Mouse (Mus musculus): Measurements from ENCODE around the gene Tfcp2. TPM values are rescaled to one million over a fixed set of nuclear protein-coding genes. Genes with fewer than 3 reads are reported as not detected.

Gene Tfcp2
- polyA plus RNA-seq, 1 experiment from 2014 or later = 35.4 TPM

DNA sequence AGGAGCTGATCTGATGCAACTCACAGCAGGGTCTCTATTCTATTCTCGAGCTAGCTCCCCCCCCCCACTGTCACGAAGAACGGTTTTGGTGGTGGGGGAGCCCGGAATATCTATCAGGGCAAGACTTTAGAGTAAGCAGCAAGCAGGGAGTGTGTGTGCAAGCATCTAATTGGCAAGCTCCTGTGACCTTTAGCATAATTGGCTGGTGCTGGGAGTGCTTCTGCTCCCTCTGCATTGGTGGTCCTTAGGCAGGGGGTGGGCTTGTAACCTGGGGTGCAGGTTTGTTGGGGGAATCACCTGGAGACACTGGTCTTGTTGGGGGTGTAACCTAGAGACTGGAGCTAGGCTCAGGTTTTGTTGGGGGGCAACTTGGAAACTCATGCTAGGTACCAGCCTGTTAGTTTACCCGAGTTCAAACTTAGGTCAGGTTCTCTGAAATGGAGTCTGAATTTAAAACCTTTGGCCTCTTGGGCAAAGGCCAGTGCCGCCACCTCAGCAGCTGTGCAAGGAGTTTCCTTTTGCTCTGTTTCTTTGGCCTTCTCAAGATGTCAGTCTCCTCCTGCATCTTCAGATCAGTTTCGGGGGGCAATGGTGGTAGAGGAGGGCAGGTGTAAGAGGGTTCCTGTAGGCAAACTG, 95.3 kb downstream of the Tfcp2 start:
- WGBS = 70% methylated on average over 7 of the region's 7 CpGs
- Histone ChIP-seq H3K9ac (no peak overlapping the region), H3K27ac (replicated peaks) (no peak overlapping the region), H3K9me3 (no peaks in the 10 kb centered on the region), H3K4me2 (no peak overlapping the region), H3K4me1 (replicated peaks) (0 out of 2 replicates have a peak, but pooled peaks cover 8% of the 10 kb centered on the region), H3K27me3 (peaks cover 10% of the 10 kb centered on the region; the same call in 1 of the 2 replicates), H3K36me3 (no peaks in the 10 kb centered on the region), H3K4me3 (no peak overlapping the region)
- ATAC-seq (ENCODE audit: low read depth) = no peak

DNA sequence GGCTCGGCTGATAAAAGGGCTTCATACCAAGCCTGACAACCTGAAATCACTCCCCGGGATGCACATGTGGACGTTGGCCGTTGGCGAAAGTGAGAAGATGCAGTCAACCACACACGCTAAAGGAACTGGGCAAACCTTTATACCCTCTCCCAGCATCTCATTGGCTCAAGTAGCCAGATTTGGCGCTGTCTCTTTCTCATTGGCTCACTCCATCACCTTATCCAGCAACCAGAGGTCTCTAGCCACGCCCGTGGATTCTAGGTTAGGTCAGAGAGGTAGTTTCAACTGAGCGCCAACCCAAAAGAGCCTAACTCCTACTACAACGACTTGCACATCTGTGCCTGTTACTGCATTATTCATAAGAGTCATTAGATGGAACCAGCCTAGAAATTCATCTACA, 99.3 kb downstream of the Tfcp2 start:
- no peaks in the 10 kb centered on the region for H3K27me3 ChIP-seq
- H3K9me3 ChIP-seq = no peaks in the 10 kb centered on the region
- no peak overlapping the region for H3K27ac ChIP-seq (replicated peaks)
- no peak overlapping the region for H3K4me2 ChIP-seq
- 81% methylated on average over 11 of the region's 11 CpGs for WGBS
- no peaks in the 10 kb centered on the region for H3K36me3 ChIP-seq
- no peak overlapping the region for H3K9ac ChIP-seq
- H3K4me1 ChIP-seq (replicated peaks) = 0 out of 2 replicates have a peak, but pooled peaks cover 9% of the 10 kb centered on the region
- no peak overlapping the region for H3K4me3 ChIP-seq
- ATAC-seq (ENCODE audit: low read depth) = no peak

- no peaks in the 10 kb centered on the region for H3K36me3 ChIP-seq
- H3K9ac ChIP-seq = no peak overlapping the region
- 0 out of 2 replicates have a peak, but pooled peaks cover 7% of the 10 kb centered on the region for H3K4me1 ChIP-seq (replicated peaks)
- H3K4me2 ChIP-seq = no peak overlapping the region
- ATAC-seq (ENCODE audit: low read depth) = peak; percentile 15; the same call in 1 of the 2 replicates
- WGBS = 60% methylated on average over 16 of the region's 16 CpGs
- H3K9me3 ChIP-seq = no peaks in the 10 kb centered on the region
- no peak overlapping the region for H3K4me3 ChIP-seq
- no peaks in the 10 kb centered on the region for H3K27me3 ChIP-seq
- no peak overlapping the region for H3K27ac ChIP-seq (replicated peaks)
These were observed 100.6 kb downstream of the Tfcp2 start for GRCm38 (mm10) chr15:100451245-100451644.

DNA sequence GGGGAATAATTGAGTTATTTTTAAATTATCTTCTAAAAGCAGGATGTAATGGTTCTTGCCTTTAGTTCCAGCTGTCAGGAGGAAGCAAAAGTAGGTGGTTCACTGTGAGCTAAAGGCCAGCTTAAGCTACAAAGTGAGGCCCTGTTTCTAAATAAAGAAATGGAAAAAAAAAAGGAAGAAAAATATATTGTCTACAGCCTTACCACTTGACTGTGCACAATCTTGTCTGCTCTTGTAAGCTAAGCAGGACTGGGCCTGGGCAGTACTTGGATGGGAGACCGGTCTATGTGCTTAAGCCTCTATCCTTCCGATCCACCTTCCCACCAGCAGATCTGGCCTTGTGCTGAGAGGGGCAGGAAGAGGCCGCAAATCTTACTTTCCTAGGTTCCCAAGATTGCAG, 102.3 kb downstream of the Tfcp2 start:
- no peaks in the 10 kb centered on the region for H3K27me3 ChIP-seq
- no peak overlapping the region for H3K27ac ChIP-seq (replicated peaks)
- ATAC-seq (ENCODE audit: low read depth) = no peak
- H3K36me3 ChIP-seq = no peaks in the 10 kb centered on the region
- no peaks in the 10 kb centered on the region for H3K9me3 ChIP-seq
- H3K4me2 ChIP-seq = no peak overlapping the region
- H3K4me3 ChIP-seq = no peak overlapping the region
- 0 out of 2 replicates have a peak, but pooled peaks cover 7% of the 10 kb centered on the region for H3K4me1 ChIP-seq (replicated peaks)
- 90% methylated on average over 3 of the region's 3 CpGs for WGBS
- H3K9ac ChIP-seq = no peak overlapping the region

DNA sequence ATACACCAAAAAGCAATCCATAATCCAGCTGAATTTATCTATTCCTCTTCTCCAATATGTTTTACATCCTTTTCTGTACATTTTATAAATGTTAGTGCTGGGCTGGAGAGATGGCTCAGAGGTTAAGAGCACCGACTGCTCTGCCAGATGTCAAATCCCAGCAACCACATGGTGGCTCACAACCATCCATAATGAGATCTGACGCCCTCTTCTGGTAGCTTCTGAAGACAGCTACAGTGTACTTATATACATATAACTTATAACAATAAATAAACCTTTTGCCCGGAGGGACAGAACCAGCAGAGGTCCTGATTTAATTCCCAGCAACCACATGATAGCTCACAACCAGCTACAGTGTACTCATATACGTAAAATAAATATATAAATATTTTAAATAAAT, 103.2 kb downstream of the Tfcp2 start:
- Histone ChIP-seq H3K4me3 (no peak overlapping the region), H3K27ac (replicated peaks) (no peak overlapping the region), H3K36me3 (no peaks in the 10 kb centered on the region), H3K27me3 (no peaks in the 10 kb centered on the region), H3K4me2 (no peak overlapping the region), H3K9ac (no peak overlapping the region), H3K9me3 (no peaks in the 10 kb centered on the region), H3K4me1 (replicated peaks) (peaks cover 14% of the 10 kb centered on the region)
- ATAC-seq (ENCODE audit: low read depth) = no peak
- WGBS = 73% methylated on average over 4 of the region's 4 CpGs

Other genes starting within 250 kb of the Tfcp2 start
- 4.6 and 5.1 TPM in 2 replicates for gene Mettl7a1, start 247.9 kb downstream of the Tfcp2 start, polyA plus RNA-seq (2015; fragmentation: Nextera tagmentation; extraction: Ambion mirVana)
- gene Mettl7a3, start 217.1 kb downstream of the Tfcp2 start, polyA plus RNA-seq (2015; fragmentation: Nextera tagmentation; extraction: Ambion mirVana) = 1.9 and 2.0 TPM in 2 replicates
- 2.3 and 2.6 TPM in 2 replicates for gene Methig1, start 198.9 kb downstream of the Tfcp2 start, polyA plus RNA-seq (2015; fragmentation: Nextera tagmentation; extraction: Ambion mirVana)
- not detected in 2 replicates for gene Mettl7a2, start 198.8 kb downstream of the Tfcp2 start, polyA plus RNA-seq (2015; fragmentation: Nextera tagmentation; extraction: Ambion mirVana)
- 3.1 and 3.2 TPM in 2 replicates for gene Higd1c, start 187.5 kb downstream of the Tfcp2 start, polyA plus RNA-seq (2015; fragmentation: Nextera tagmentation; extraction: Ambion mirVana)
- gene Gm5475, start 129.9 kb downstream of the Tfcp2 start, polyA plus RNA-seq (2015; fragmentation: Nextera tagmentation; extraction: Ambion mirVana) = 0.10 TPM in 1 of 2 replicates, not detected in the other
- gene Slc11a2, start 126.9 kb downstream of the Tfcp2 start, polyA plus RNA-seq (2015; fragmentation: Nextera tagmentation; extraction: Ambion mirVana) = 22.3 and 23.4 TPM in 2 replicates
- gene Letmd1, start 83.0 kb downstream of the Tfcp2 start, polyA plus RNA-seq (2015; fragmentation: Nextera tagmentation; extraction: Ambion mirVana) = 54.0 and 57.9 TPM in 2 replicates
- gene Csrnp2, start 56.5 kb downstream of the Tfcp2 start, polyA plus RNA-seq (2015; fragmentation: Nextera tagmentation; extraction: Ambion mirVana) = 39.1 and 43.8 TPM in 2 replicates
- gene Pou6f1, start 48.0 kb upstream of the Tfcp2 start, polyA plus RNA-seq (2015; fragmentation: Nextera tagmentation; extraction: Ambion mirVana) = 38.8 and 41.6 TPM in 2 replicates
- gene Dazap2, start 63.3 kb upstream of the Tfcp2 start, polyA plus RNA-seq (2015; fragmentation: Nextera tagmentation; extraction: Ambion mirVana) = 161 and 162 TPM in 2 replicates
- 3.1 and 4.1 TPM in 2 replicates for gene Smagp, start 84.9 kb upstream of the Tfcp2 start, polyA plus RNA-seq (2015; fragmentation: Nextera tagmentation; extraction: Ambion mirVana)
- gene Bin2, start 117.5 kb upstream of the Tfcp2 start, polyA plus RNA-seq (2015; fragmentation: Nextera tagmentation; extraction: Ambion mirVana) = 2.8 and 3.7 TPM in 2 replicates
- gene Cela1, start 135.9 kb upstream of the Tfcp2 start, polyA plus RNA-seq (2015; fragmentation: Nextera tagmentation; extraction: Ambion mirVana) = 1.2 and 2.5 TPM in 2 replicates
- 0.28 and 0.38 TPM in 2 replicates for gene Galnt6, start 177.4 kb upstream of the Tfcp2 start, polyA plus RNA-seq (2015; fragmentation: Nextera tagmentation; extraction: Ambion mirVana)
- 17.9 and 20.3 TPM in 2 replicates for gene Slc4a8, start 209.7 kb upstream of the Tfcp2 start, polyA plus RNA-seq (2015; fragmentation: Nextera tagmentation; extraction: Ambion mirVana)

All from neural tube, embryonic 13.5 days (tissue).